Mouse (Mus musculus) bone marrow macrophage, adult 2 months (primary cell): Measurements from ENCODE around the gene Tbl1xr1.

Experiments used
- CTCF ChIP-seq: IDR thresholded peaks from 2 replicates; pipeline ENCODE4 v1.5.1; 2012; ENCODE audit warnings: low read depth, mild to moderate bottlenecking, low read length, moderate library complexity
- POLR2A ChIP-seq: IDR thresholded peaks from 2 replicates; pipeline ENCODE4 v1.6.1; 2012; ENCODE audit warnings: mild to moderate bottlenecking, low read depth, low read length, borderline replicate concordance

GRCm38 (mm10) chr3:22076561-22076935 is at the start of gene Tbl1xr1:
- TF ChIP-seq POLR2A, result no peak
- no peak for TF ChIP-seq CTCF
